Mouse (Mus musculus) liver, embryonic 11.5 days (tissue): ENCODE measurements at regions not wholly inside any gene's neighbourhood (a gene's known extent, or its start where the extent isn't known, plus 50 kb on each side); places are given as distances from the start of the nearest gene placed in this dataset.

ENCODE experiments used
- ATAC-seq: fragments of 200-750 bp; cut with Nextera tagmentation; replicated peaks from 2 replicates; pipeline ENCODE4 v1.8.0; 2017; ENCODE audit warnings: moderate number of reproducible peaks, mild to moderate bottlenecking, moderate TSS enrichment, moderate library complexity; ENCODE audit not compliant: low FRiP score
- DNase-seq: peaks from one replicate; pipeline ENCODE4 v3.0.0-alpha.2; 2017; ENCODE audit warnings: low spot score
- H3K27ac ChIP-seq: fragments of 300-500 bp; sonication (generic); 2 replicates; pipeline ENCODE4 v1.5.1; 2014; ENCODE audit warnings: mild to moderate bottlenecking, low read depth, low read length, control low read depth
- H3K27me3 ChIP-seq: fragments of 300-500 bp; sonication (generic); replicated peaks from 2 replicates; pipeline ENCODE4 v1.6.1; 2014; ENCODE audit warnings: low read length, mixed read lengths; ENCODE audit not compliant: control insufficient read depth, insufficient read depth
- H3K36me3 ChIP-seq: fragments of 300-500 bp; sonication (generic); 2 replicates; pipeline ENCODE4 v1.6.1; 2014; ENCODE audit warnings: mild to moderate bottlenecking, low read length, moderate library complexity, mixed read lengths; ENCODE audit not compliant: control insufficient read depth, insufficient read depth
- H3K4me1 ChIP-seq: fragments of 300-500 bp; sonication (generic); replicated peaks from 2 replicates; pipeline ENCODE4 v1.6.1; 2014; ENCODE audit warnings: low read length, mixed read lengths; ENCODE audit not compliant: control insufficient read depth, insufficient read depth
- H3K4me2 ChIP-seq: fragments of 300-500 bp; sonication (generic); 2 replicates; pipeline ENCODE4 v1.6.1; 2014; ENCODE audit warnings: mild to moderate bottlenecking, control low read depth, moderate library complexity
- H3K4me3 ChIP-seq: fragments of 300-500 bp; sonication (generic); 2 replicates; pipeline ENCODE4 v1.5.1; 2014; ENCODE audit warnings: low read depth, low read length, control low read depth
- H3K9ac ChIP-seq: fragments of 300-500 bp; sonication (generic); 2 replicates; pipeline ENCODE4 v1.6.1; 2014; ENCODE audit warnings: low read depth, low read length, control low read depth
- H3K9me3 ChIP-seq: fragments of 300-500 bp; sonication (generic); 2 replicates; pipeline ENCODE4 v1.6.1; 2016; ENCODE audit warnings: low read length, inconsistent platforms, mixed read lengths; ENCODE audit not compliant: control insufficient read depth
- WGBS: fragments of 180-500 bp; shearing (Covaris S2); extraction: QIAGEN DNeasy Blood & Tissue Kit; methylation state at CpG from one replicate; pipeline ENCODE4 v1.1.7; 2014; 5-methylcytosine and 5-hydroxymethylcytosine counted together

GRCm38 (mm10) chr10:25016110-25016509 is 88.8 kb upstream of the Arg1 start:
- H3K27me3 ChIP-seq, result no peaks in the 10 kb centered on the region
- 76% methylated on average over 9 of the region's 9 CpGs for WGBS
- H3K9ac ChIP-seq, result no peak overlapping the region
- no peaks in the 10 kb centered on the region for H3K36me3 ChIP-seq
- ATAC-seq (no peak), DNase-seq (no peak)
- no peaks in the 10 kb centered on the region for H3K9me3 ChIP-seq
- no peak overlapping the region for H3K4me3 ChIP-seq
- no peak overlapping the region for H3K4me2 ChIP-seq
- no peak overlapping the region for H3K27ac ChIP-seq
- peaks cover 7% of the 10 kb centered on the region for H3K4me1 ChIP-seq

DNA sequence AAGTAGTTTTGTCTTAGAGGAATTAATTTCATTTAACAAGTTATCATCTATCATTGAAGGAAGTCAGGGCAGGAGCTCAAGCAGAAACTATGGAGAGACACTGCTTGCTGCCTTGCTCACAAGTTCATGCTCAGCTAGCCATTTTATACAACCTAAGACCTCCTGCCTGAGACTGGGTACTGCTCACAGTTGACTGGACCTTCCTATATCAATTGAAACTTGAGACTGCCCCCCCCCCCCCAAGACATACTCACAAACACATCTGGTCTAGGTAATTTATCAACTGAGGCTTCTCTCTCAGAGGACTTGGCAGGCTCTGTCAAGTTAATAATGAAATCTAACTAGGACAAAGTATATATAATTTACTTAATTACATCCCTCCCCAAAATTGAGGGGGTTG is 84.8 kb upstream of the Arg1 start:
- no peak overlapping the region for H3K4me3 ChIP-seq
- no peak overlapping the region for H3K4me2 ChIP-seq
- no peaks in the 10 kb centered on the region for H3K27me3 ChIP-seq
- no peak for DNase-seq
- H3K9me3 ChIP-seq, result no peaks in the 10 kb centered on the region
- H3K36me3 ChIP-seq, result no peaks in the 10 kb centered on the region
- ATAC-seq, result no peak
- no peak overlapping the region for H3K9ac ChIP-seq
- peaks cover 7% of the 10 kb centered on the region for H3K4me1 ChIP-seq
- H3K27ac ChIP-seq, result no peak overlapping the region

GRCm38 (mm10) chr10:25001299-25001698 is 74.0 kb upstream of the Arg1 start:
- no peak overlapping the region for H3K4me3 ChIP-seq
- ATAC-seq (no peak), DNase-seq (no peak)
- H3K4me1 ChIP-seq, result no peaks in the 10 kb centered on the region
- H3K4me2 ChIP-seq, result no peak overlapping the region
- H3K27ac ChIP-seq, result no peak overlapping the region
- WGBS, result 83% methylated on average over 8 of the region's 8 CpGs
- no peaks in the 10 kb centered on the region for H3K9me3 ChIP-seq
- H3K27me3 ChIP-seq, result no peaks in the 10 kb centered on the region
- no peak overlapping the region for H3K9ac ChIP-seq
- no peaks in the 10 kb centered on the region for H3K36me3 ChIP-seq

DNA sequence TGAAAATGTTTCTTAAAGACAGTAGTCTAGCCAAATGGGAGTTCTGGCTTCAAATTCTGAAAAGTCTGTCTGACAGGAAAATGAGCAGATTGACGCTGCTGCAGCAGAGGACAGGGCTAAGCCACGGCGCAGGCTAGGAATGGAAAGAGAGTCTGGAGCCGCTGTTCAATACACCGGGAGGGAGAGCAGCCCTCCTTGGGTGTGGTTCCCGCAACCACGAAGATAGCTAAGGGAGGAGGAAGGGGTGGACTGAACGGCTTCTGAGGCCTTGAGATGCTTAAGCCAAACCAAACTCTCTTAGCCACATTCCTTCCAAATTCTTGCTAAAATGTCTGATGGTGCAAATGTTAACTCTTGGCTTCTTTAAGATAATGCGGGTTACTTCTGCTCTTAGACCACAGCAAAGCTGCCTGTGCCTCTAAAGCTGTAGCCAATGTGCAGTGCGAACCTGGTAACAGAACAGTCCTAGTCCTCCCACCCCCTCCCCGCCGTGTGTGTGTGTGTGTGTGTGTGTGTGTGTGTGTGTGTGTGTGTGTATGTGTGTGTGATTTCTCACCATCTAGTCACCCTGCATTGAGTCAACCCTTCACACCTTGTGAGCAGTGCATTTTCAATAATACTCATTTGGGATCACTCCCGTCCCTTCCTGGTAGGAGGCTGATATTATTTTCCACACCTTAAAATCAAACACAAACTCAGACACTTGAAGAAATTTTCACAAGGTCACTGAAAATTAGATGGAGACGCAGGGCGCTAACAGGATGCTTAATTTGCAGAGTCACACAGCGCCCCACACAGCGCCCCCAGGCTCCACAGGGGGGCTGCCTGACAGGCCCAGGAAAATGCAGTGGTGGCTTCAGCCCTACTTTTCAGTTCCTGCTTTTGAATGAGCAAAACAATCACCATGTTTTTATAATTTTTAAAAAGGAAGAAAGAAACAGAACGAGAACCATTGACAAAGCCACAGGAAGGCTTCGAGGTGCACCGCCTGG is 73.2 kb upstream of the Arg1 start:
- WGBS, result 70% methylated on average over 20 of the region's 20 CpGs
- H3K4me1 ChIP-seq, result no peaks in the 10 kb centered on the region
- H3K9me3 ChIP-seq, result no peaks in the 10 kb centered on the region
- H3K9ac ChIP-seq, result no peak overlapping the region
- no peak overlapping the region for H3K4me2 ChIP-seq
- no peaks in the 10 kb centered on the region for H3K27me3 ChIP-seq
- no peak overlapping the region for H3K27ac ChIP-seq
- DNase-seq, result no peak
- no peak overlapping the region for H3K4me3 ChIP-seq
- H3K36me3 ChIP-seq, result no peaks in the 10 kb centered on the region
- no peak for ATAC-seq

DNA sequence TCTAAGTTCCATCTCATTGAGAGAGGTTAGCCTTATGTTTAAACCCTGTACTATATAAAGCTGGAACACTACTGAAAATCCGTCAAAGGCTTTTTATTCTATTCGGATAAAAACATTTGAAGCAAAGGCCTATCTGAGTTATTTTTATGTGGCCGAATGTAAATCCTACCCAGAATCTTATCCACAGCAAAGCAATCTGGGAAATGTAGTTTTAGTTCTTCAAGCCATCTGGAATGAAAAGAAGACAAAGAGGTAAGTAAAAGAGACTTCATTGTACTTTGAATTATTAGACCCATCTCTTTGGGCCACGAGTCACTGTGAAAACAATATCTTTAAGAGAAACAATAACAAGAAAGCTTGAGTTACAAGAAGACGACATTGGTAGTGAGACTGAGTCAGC is 72.5 kb upstream of the Arg1 start:
- Histone ChIP-seq H3K36me3 (no peaks in the 10 kb centered on the region), H3K27me3 (no peaks in the 10 kb centered on the region), H3K9ac (no peak overlapping the region), H3K4me2 (no peak overlapping the region), H3K27ac (no peak overlapping the region), H3K4me1 (no peaks in the 10 kb centered on the region), H3K4me3 (no peak overlapping the region), H3K9me3 (no peaks in the 10 kb centered on the region)
- DNase-seq (no peak), ATAC-seq (no peak)
- WGBS, result 78% methylated on average over 5 of the region's 5 CpGs

DNA sequence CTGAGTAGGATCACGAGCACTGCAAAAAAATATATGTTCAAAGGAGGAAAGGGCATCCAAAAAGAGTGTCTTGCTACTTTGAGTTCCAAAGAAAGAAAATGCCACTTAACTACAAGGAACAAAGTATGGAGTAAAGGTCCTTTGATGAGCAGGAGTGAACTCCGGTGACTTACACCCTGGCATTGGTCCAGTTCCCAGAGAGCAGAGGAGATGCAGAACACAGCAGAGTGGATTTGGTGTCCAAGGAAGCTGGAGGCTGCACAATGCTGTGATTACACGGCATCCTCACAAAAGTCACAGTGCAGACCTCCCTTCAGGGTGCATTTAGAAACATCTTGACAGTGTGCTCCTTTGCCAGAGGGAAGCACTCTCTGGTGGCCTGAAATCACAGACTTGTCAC is 70.4 kb upstream of the Arg1 start:
- no peak overlapping the region for H3K27ac ChIP-seq
- DNase-seq (no peak), ATAC-seq (no peak)
- no peaks in the 10 kb centered on the region for H3K9me3 ChIP-seq
- no peak overlapping the region for H3K4me2 ChIP-seq
- H3K4me1 ChIP-seq, result no peaks in the 10 kb centered on the region
- no peak overlapping the region for H3K9ac ChIP-seq
- H3K36me3 ChIP-seq, result no peaks in the 10 kb centered on the region
- no peak overlapping the region for H3K4me3 ChIP-seq
- H3K27me3 ChIP-seq, result no peaks in the 10 kb centered on the region
- 80% methylated on average over 3 of the region's 3 CpGs for WGBS

- H3K9me3 ChIP-seq, result no peaks in the 10 kb centered on the region
- H3K4me3 ChIP-seq, result no peak overlapping the region
- no peaks in the 10 kb centered on the region for H3K4me1 ChIP-seq
- no peak for DNase-seq
- H3K9ac ChIP-seq, result no peak overlapping the region
- WGBS, result 85% methylated on average over 2 of the region's 2 CpGs
- no peak overlapping the region for H3K27ac ChIP-seq
- H3K4me2 ChIP-seq, result no peak overlapping the region
- no peaks in the 10 kb centered on the region for H3K36me3 ChIP-seq
- ATAC-seq, result no peak
- H3K27me3 ChIP-seq, result no peaks in the 10 kb centered on the region
Measured at GRCm38 (mm10) chr10:24995751-24996150, 68.5 kb upstream of the Arg1 start.

GRCm38 (mm10) chr10:24989965-24990653 is 62.8 kb upstream of the Arg1 start:
- Histone ChIP-seq H3K27ac (no peak overlapping the region), H3K36me3 (no peaks in the 10 kb centered on the region), H3K4me1 (no peaks in the 10 kb centered on the region), H3K9me3 (no peaks in the 10 kb centered on the region), H3K9ac (no peak overlapping the region), H3K27me3 (no peaks in the 10 kb centered on the region), H3K4me3 (no peak overlapping the region), H3K4me2 (no peak overlapping the region)
- WGBS, result 78% methylated on average over 2 of the region's 2 CpGs
- ATAC-seq (no peak), DNase-seq (no peak)

- Histone ChIP-seq H3K9ac (no peak overlapping the region), H3K36me3 (no peaks in the 10 kb centered on the region), H3K27ac (no peak overlapping the region), H3K4me1 (no peaks in the 10 kb centered on the region), H3K9me3 (no peaks in the 10 kb centered on the region), H3K4me2 (no peak overlapping the region), H3K27me3 (no peaks in the 10 kb centered on the region), H3K4me3 (no peak overlapping the region)
- ATAC-seq, result no peak
- 88% methylated on average over 4 of the region's 4 CpGs for WGBS
- no peak for DNase-seq
Measured at GRCm38 (mm10) chr10:24984801-24985200, 57.5 kb upstream of the Arg1 start.
